Mouse (Mus musculus) CH12.LX (cell line): Measurements from ENCODE around the gene Thrb. TPM values are rescaled to one million over a fixed set of nuclear protein-coding genes. Genes with fewer than 3 reads are reported as not detected.

Experiments
- DNase-seq: peaks from one replicate; pipeline ENCODE4 v3.0.0-alpha.2; 2013; ENCODE audit errors: extremely low read depth
- H3K27ac ChIP-seq: 2 replicates; pipeline ENCODE4 v1.5.1; 2012; ENCODE audit warnings: low read depth, mild to moderate bottlenecking, control low read depth, moderate library complexity; ENCODE audit not compliant: insufficient read depth
- H3K27me3 ChIP-seq: replicated peaks from 2 replicates; pipeline ENCODE3; 2012; ENCODE audit warnings: inconsistent platforms
- H3K36me3 ChIP-seq, 2 experiments: replicated peaks in 1 of 2; 2 replicates each; pipeline versions ENCODE3 to v1.6.1; 2012; ENCODE audit warnings: inconsistent platforms in 1 of 2, low read length in 1 of 2, mild to moderate bottlenecking in 1 of 2, mixed read lengths in 1 of 2, moderate library complexity in 1 of 2; ENCODE audit not compliant: control insufficient read depth in 1 of 2, insufficient read depth in 1 of 2
- H3K4me1 ChIP-seq, 2 experiments: 2 replicates each; pipeline ENCODE4 v1.6.1; 2012; ENCODE audit warnings: inconsistent platforms in 1 of 2, moderate library complexity in 1 of 2; ENCODE audit not compliant: insufficient read depth in 2 of 2, control insufficient read depth in 1 of 2
- H3K4me2 ChIP-seq: 2 replicates; pipeline ENCODE4 v1.6.1; 2012; ENCODE audit warnings: low read depth, mild to moderate bottlenecking, control low read depth; ENCODE audit not compliant: poor library complexity, insufficient read depth, severe bottlenecking
- H3K4me3 ChIP-seq, 3 experiments: fragments of 150-350 bp in 1 of 3; sonication (generic) in 1 of 3; replicated peaks in 1 of 3; 2 replicates each; pipeline versions ENCODE3 to v1.5.1; 2011 to 2012; ENCODE audit warnings: low read depth in 2 of 3, low read length in 2 of 3, mild to moderate bottlenecking in 2 of 3, moderate library complexity in 2 of 3, control low read depth in 1 of 3, improper control_type of control experiment in 1 of 3, inconsistent platforms in 1 of 3, mixed read lengths in 1 of 3; ENCODE audit not compliant: poor library complexity in 1 of 3
- H3K79me2 ChIP-seq: replicated peaks from 2 replicates; pipeline ENCODE4 v1.6.1; 2012; ENCODE audit warnings: mild to moderate bottlenecking, moderate library complexity; ENCODE audit not compliant: control insufficient read depth, poor library complexity, insufficient read depth, severe bottlenecking; ENCODE audit errors: extremely low read depth
- H3K9ac ChIP-seq: 2 replicates; pipeline ENCODE4 v1.6.1; 2012; ENCODE audit warnings: low read depth, mild to moderate bottlenecking, control low read depth, moderate library complexity; ENCODE audit not compliant: insufficient read depth
- H3K9me3 ChIP-seq: replicated peaks from 2 replicates; pipeline ENCODE3; 2012; ENCODE audit warnings: low read length, inconsistent platforms, mixed read lengths
- BHLHE40 ChIP-seq: IDR thresholded peaks from 2 replicates; pipeline ENCODE4 v1.6.1; 2011; ENCODE audit warnings: mild to moderate bottlenecking, low read depth, low read length, improper control_type of control experiment
- CHD2 ChIP-seq: IDR thresholded peaks from 2 replicates; pipeline ENCODE4 v1.6.1; 2011; ENCODE audit warnings: low read length, improper control_type of control experiment
- E2F4 ChIP-seq: IDR thresholded peaks from 2 replicates; pipeline ENCODE4 v1.6.1; 2011; ENCODE audit warnings: low read depth, low read length, improper control_type of control experiment; ENCODE audit not compliant: insufficient replicate concordance
- ELF1 ChIP-seq: IDR thresholded peaks from 2 replicates; pipeline ENCODE4 v1.6.1; 2014; ENCODE audit warnings: low read depth, mild to moderate bottlenecking, inconsistent platforms, low read length, improper control_type of control experiment
- EP300 ChIP-seq: IDR thresholded peaks from 2 replicates; pipeline ENCODE4 v1.6.1; 2011; ENCODE audit warnings: low read length, improper control_type of control experiment
- ETS1 ChIP-seq: conservative IDR thresholded peaks from 2 replicates; pipeline ENCODE4 v1.6.1; 2012; ENCODE audit warnings: low read depth, mild to moderate bottlenecking, inconsistent platforms, low read length, improper control_type of control experiment, moderate library complexity
- HCFC1 ChIP-seq: IDR thresholded peaks from 2 replicates; pipeline ENCODE4 v1.6.1; 2012; ENCODE audit warnings: low read depth, mild to moderate bottlenecking, inconsistent platforms, low read length, improper control_type of control experiment
- JUND ChIP-seq: conservative IDR thresholded peaks from 2 replicates; pipeline ENCODE4 v1.6.1; 2011; ENCODE audit warnings: low read depth, low read length, improper control_type of control experiment
- KAT2A ChIP-seq: IDR thresholded peaks from 2 replicates; pipeline ENCODE4 v1.6.1; 2012; ENCODE audit warnings: low read length, improper control_type of control experiment, inconsistent platforms; ENCODE audit not compliant: insufficient replicate concordance
- MYC ChIP-seq: IDR thresholded peaks from 2 replicates; pipeline ENCODE4 v1.6.1; 2011; ENCODE audit warnings: low read depth, mild to moderate bottlenecking, improper control_type of control experiment, low read length
- NELFE ChIP-seq: IDR thresholded peaks from 2 replicates; pipeline ENCODE4 v1.6.1; 2011; ENCODE audit warnings: low read depth, low read length, improper control_type of control experiment
- NRF1 ChIP-seq: IDR thresholded peaks from 2 replicates; pipeline ENCODE4 v1.6.1; 2014; ENCODE audit warnings: low read depth, mild to moderate bottlenecking, inconsistent platforms, low read length, improper control_type of control experiment, moderate library complexity
- POLR2A ChIP-seq: IDR thresholded peaks from 2 replicates; pipeline ENCODE4 v1.6.1; 2011; ENCODE audit warnings: low read depth, mild to moderate bottlenecking, improper control_type of control experiment, low read length
- RAD21 ChIP-seq: IDR thresholded peaks from 2 replicates; pipeline ENCODE4 v1.6.1; 2011; ENCODE audit warnings: low read depth, mild to moderate bottlenecking, low read length, improper control_type of control experiment, moderate library complexity
- SMC3 ChIP-seq: IDR thresholded peaks from 2 replicates; pipeline ENCODE4 v1.6.1; 2011; ENCODE audit warnings: low read depth, low read length, improper control_type of control experiment
- TBP ChIP-seq: conservative IDR thresholded peaks from 2 replicates; pipeline ENCODE4 v1.6.1; 2011; ENCODE audit warnings: low read depth, low read length, improper control_type of control experiment
- UBTF ChIP-seq: IDR thresholded peaks from 2 replicates; pipeline ENCODE4 v1.6.1; 2012; ENCODE audit warnings: low read depth, mild to moderate bottlenecking, inconsistent platforms, low read length, improper control_type of control experiment, moderate library complexity
- USF2 ChIP-seq: conservative IDR thresholded peaks from 2 replicates; pipeline ENCODE4 v1.6.1; 2011; ENCODE audit warnings: low read depth, low read length, improper control_type of control experiment
- ZKSCAN1 ChIP-seq: IDR thresholded peaks from 2 replicates; pipeline ENCODE4 v1.6.1; 2012; ENCODE audit warnings: low read depth, inconsistent platforms, low read length, improper control_type of control experiment, borderline replicate concordance
- ZNF384 ChIP-seq: IDR thresholded peaks from 2 replicates; pipeline ENCODE4 v1.6.1; 2012; ENCODE audit warnings: low read depth, low read length, improper control_type of control experiment, inconsistent platforms
- dilution Hi-C: fragments of 300-500 bp; cut with MboI; formaldehyde crosslinking; loops from 2 replicates; pipeline ENCODE4 v1.14.3; 2020; ENCODE audit warnings: low sequenced_read_pairs; ENCODE audit not compliant: extremely low pct_unique_long_range_greater_than_20kb, extremely low pct_ligation_motif_present
- in situ Hi-C: fragments of 300-500 bp; cut with MboI; formaldehyde crosslinking; loops from 3 replicates; pipeline ENCODE4 v1.14.3; 2019; ENCODE audit warnings: low sequenced_read_pairs, low pct_ligation_motif_present, low pct_unique_long_range_greater_than_20kb, mixed read lengths
- polyA plus RNA-seq: library from polyadenylated mRNA; unstranded; fragments of >175 nt; gene quantifications from 2 replicates; pipeline ENCODE4 v1.2.1, GENCODE M21; 2012; ENCODE audit warnings: low read depth; ENCODE audit not compliant: insufficient read length
- total RNA-seq, 2 experiments: library from RNA; depleted of rRNA; stranded (reverse); fragments of 300-350 nt in 1 of 2; fragments of >200 nt in 1 of 2; gene quantifications; 2 replicates each; pipeline ENCODE4 v1.2.3; 2012 to 2014

Thrb gene
- total and polyA plus RNA-seq, 3 experiments, result 0.56 to 1.6 (median 0.60) TPM

DNA sequence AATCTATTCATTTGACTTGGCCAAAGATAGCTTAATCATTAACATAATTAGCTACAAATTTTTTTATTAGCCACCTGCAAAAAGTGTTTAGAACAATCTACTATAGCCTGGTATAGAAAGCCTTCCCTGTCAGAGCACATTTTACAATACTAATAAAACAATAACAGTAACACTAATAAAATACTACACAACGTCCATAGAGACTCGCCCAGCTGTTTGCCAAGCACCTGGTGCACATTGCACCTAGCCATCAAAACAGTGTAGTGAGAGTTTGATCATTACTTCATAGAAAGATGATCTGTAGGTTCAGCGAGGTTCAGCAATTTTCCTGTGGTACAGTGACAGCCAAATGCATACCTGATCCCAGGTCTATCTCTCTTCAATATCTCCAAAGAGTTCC lies 26.9 kb downstream of the Thrb start:
- in situ Hi-C loops, result no loop called here
- no peak overlapping the region for H3K27ac ChIP-seq
- no peaks in the 10 kb centered on the region for H3K27me3 ChIP-seq
- no peak for DNase-seq
- no peaks in the 10 kb centered on the region for H3K79me2 ChIP-seq
- no peaks in the 10 kb centered on the region for H3K36me3 ChIP-seq
- no peak overlapping the region for H3K4me2 ChIP-seq
- H3K9me3 ChIP-seq, result no peaks in the 10 kb centered on the region
- no peak overlapping the region for H3K9ac ChIP-seq
- H3K4me3 ChIP-seq, result no peak overlapping the region
- H3K4me1 ChIP-seq, result no peaks in the 10 kb centered on the region
- dilution Hi-C loops, result no loop called here
- TF ChIP-seq E2F4 (no peak), ZNF384 (no peak), TBP (no peak), SMC3 (no peak), NRF1 (no peak), HCFC1 (no peak)

DNA sequence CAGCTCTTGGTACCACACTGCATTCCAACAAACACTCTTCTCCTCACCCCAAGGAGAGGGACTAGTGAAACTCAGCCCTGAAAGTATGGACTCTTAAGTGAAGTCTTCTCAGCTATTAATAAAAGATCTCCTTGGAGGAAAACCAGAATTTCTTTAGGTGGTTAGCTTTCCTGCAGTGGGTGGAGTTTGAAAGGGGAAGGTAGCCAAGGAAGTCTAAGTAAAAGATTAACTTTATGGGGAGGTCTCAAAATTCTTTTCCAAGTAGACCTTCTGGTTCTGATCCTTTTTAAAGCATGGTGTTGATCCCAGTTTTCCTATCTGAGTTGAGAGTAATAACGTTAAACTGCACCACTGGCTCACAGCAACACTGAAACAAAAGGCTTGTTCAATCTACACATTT lies 31.2 kb downstream of the Thrb start:
- Histone ChIP-seq H3K27ac (no peak overlapping the region), H3K4me2 (no peak overlapping the region), H3K9me3 (no peaks in the 10 kb centered on the region), H3K4me1 (no peaks in the 10 kb centered on the region), H3K9ac (no peak overlapping the region), H3K36me3 (no peaks in the 10 kb centered on the region), H3K79me2 (no peaks in the 10 kb centered on the region), H3K27me3 (no peaks in the 10 kb centered on the region), H3K4me3 (no peak overlapping the region)
- TF ChIP-seq RAD21 (no peak), ELF1 (no peak), KAT2A (no peak), USF2 (no peak), CHD2 (no peak)
- in situ Hi-C loops (no loop called here), dilution Hi-C loops (no loop called here)
- DNase-seq, result no peak

DNA sequence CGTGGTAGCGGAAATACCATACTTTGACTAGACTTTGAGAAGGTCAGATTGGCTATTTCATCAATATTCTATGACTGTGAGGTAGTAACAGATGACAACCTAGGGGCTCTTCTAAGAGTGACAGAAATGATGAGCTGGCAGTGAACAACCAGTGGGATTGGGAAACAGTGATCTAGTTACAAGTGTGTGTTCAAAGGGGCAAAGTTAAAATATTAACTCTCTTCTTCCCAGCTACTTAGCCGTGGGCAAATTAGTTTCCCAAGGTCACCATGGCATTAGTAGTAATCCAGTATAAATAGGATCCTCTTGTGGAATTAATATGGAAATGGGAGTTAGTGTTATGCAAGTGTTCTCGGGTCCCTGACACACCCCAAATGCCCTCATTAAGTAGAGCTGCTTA lies 35.5 kb downstream of the Thrb start:
- Histone ChIP-seq H3K4me1 (no peaks in the 10 kb centered on the region), H3K4me2 (no peak overlapping the region), H3K9ac (no peak overlapping the region)
- TF ChIP-seq ELF1 (no peak), NELFE (no peak), USF2 (no peak), UBTF (no peak), BHLHE40 (no peak), JUND (no peak), RAD21 (no peak), ETS1 (no peak), MYC (no peak), ZKSCAN1 (no peak), NRF1 (no peak), ZNF384 (no peak), POLR2A (no peak), EP300 (no peak)
- TF ChIP-seq, all 38 proteins: peak for 0
- DNase-seq, result no peak
- Histone ChIP-seq H3K9me3 (no peaks in the 10 kb centered on the region), H3K36me3 (no peaks in the 10 kb centered on the region), H3K27ac (no peak overlapping the region), H3K79me2 (no peaks in the 10 kb centered on the region), H3K27me3 (no peaks in the 10 kb centered on the region), H3K4me3 (no peak overlapping the region)
- dilution Hi-C loops (no loop called here), in situ Hi-C loops (no loop called here)
